Mouse (Mus musculus) lung, adult 2 months (tissue): ENCODE data around the gene Tspan33.

Source experiments
- CTCF ChIP-seq: fragments of 200-500 bp; IDR thresholded peaks from 2 replicates; pipeline ENCODE4 v1.5.1; 2011; ENCODE audit warnings: mild to moderate bottlenecking, low read length, control low read depth; ENCODE audit not compliant: insufficient read depth
- POLR2A ChIP-seq: fragments of 200-500 bp; IDR thresholded peaks from 2 replicates; pipeline ENCODE4 v1.6.1; 2011; ENCODE audit warnings: low read depth, mild to moderate bottlenecking, control low read depth, low read length, borderline replicate concordance; ENCODE audit errors: extremely low read depth

GRCm38 (mm10) chr6:29694375-29695289 is 610 bp downstream of the Tspan33 start:
- no peak for TF ChIP-seq POLR2A
- no peak for TF ChIP-seq CTCF
